Comparison of ENCODE assay signal across 22 mouse cellular contexts in genomic region chr8:100769617-100770016, GRCm38 (mm10).
DNase-seq lines count a peak whose midpoint lies in the region; ATAC-seq lines count a peak whose summit lies in the region.
"Had no signal": no experiment of that assay in that cellular context is flagged by ENCODE, and none has a peak within 500 bp of the region (broad histone marks: within the 10 kb centered on the region; RNA-seq: fewer than 3 reads in every experiment).

No protein-coding gene starts in this region.

- H3K36me3 ChIP-seq in hindbrain, embryonic 12.5 days: no peaks in the 10 kb centered on the region
- no peaks in the 10 kb centered on the region for H3K36me3 ChIP-seq in hindbrain, embryonic 10.5 days
- H3K36me3 ChIP-seq in neural tube, embryonic 14.5 days (ENCODE audit: control insufficient read depth, insufficient read depth, low read length): no peaks in the 10 kb centered on the region
- H3K36me3 ChIP-seq: embryonic facial prominence, embryonic 15.5 days; heart, embryonic 13.5 days had no signal

- no peak overlapping the region for H3K27ac ChIP-seq in hindbrain, embryonic 12.5 days
- no peak overlapping the region for H3K27ac ChIP-seq in hindbrain, embryonic 10.5 days
- H3K27ac ChIP-seq in neural tube, embryonic 14.5 days (ENCODE audit: low read depth, low read length): no peak overlapping the region
- H3K27ac ChIP-seq: embryonic facial prominence, embryonic 15.5 days; forebrain, embryonic 13.5 days; gastrocnemius, adult 2 months; heart, embryonic 13.5 days had no signal

- DNase-seq in hindbrain, embryonic 10.5 days (ENCODE audit: low spot score): no peak
- peak; percentile 48 for DNase-seq in retina, postnatal 1 day
- no peak for DNase-seq in retina, embryonic 14.5 days (ENCODE audit: low spot score)
- no peak for DNase-seq in T-cell, adult 2 months (ENCODE audit: low spot score)
- DNase-seq: adrenal gland, adult 8-10 months; adrenal gland, postnatal 36 days; cerebellum, adult 11 months; cerebellum, adult 8-10 months; cerebellum, postnatal 14 days; embryo, embryonic 11 days; forebrain, postnatal 0 days; gastrocnemius, adult 2 months; gastrocnemius, postnatal 36 days; heart, adult 11 months; heart, postnatal 36 days had no signal

- H3K27me3 ChIP-seq in hindbrain, embryonic 12.5 days: no peaks in the 10 kb centered on the region
- no peaks in the 10 kb centered on the region for H3K27me3 ChIP-seq in hindbrain, embryonic 10.5 days (ENCODE audit: insufficient read depth, poor library complexity, severe bottlenecking)
- H3K27me3 ChIP-seq in neural tube, embryonic 14.5 days (ENCODE audit: control insufficient read depth, insufficient read depth, low read length): no peaks in the 10 kb centered on the region
- H3K27me3 ChIP-seq: CH12.LX; embryonic facial prominence, embryonic 15.5 days; forebrain, embryonic 13.5 days; heart, embryonic 13.5 days had no signal

- 46% methylated on average over 4 of the region's 4 CpGs for WGBS in hindbrain, embryonic 12.5 days
- 68% methylated on average over 4 of the region's 4 CpGs for WGBS in hindbrain, embryonic 10.5 days
- 38% methylated on average over 4 of the region's 4 CpGs for WGBS in neural tube, embryonic 14.5 days

- no peak overlapping the region for H3K4me3 ChIP-seq in hindbrain, embryonic 12.5 days
- H3K4me3 ChIP-seq in hindbrain, embryonic 10.5 days: no peak overlapping the region
- no peak overlapping the region for H3K4me3 ChIP-seq in neural tube, embryonic 14.5 days (ENCODE audit: low read depth, low read length)
- H3K4me3 ChIP-seq: embryonic facial prominence, embryonic 15.5 days; forebrain, embryonic 13.5 days; gastrocnemius, adult 2 months; heart, embryonic 13.5 days had no signal

- H3K4me2 ChIP-seq in hindbrain, embryonic 12.5 days (replicated peaks): no peak overlapping the region
- H3K4me2 ChIP-seq in neural tube, embryonic 14.5 days (ENCODE audit: low read depth, low read length): no peak overlapping the region
- H3K4me2 ChIP-seq: embryonic facial prominence, embryonic 15.5 days; forebrain, embryonic 13.5 days; heart, embryonic 13.5 days had no signal

- peak; percentile 64 for ATAC-seq in hindbrain, embryonic 12.5 days (ENCODE audit: low FRiP score)
- ATAC-seq in neural tube, embryonic 14.5 days (ENCODE audit: low read depth): peak; percentile 58; the same call in 1 of the 2 replicates
- ATAC-seq: forebrain, embryonic 13.5 days; forebrain, postnatal 0 days; intestine, embryonic 16.5 days had no signal

- no peaks in the 10 kb centered on the region for H3K9me3 ChIP-seq in hindbrain, embryonic 12.5 days (replicated peaks)
- H3K9me3 ChIP-seq in hindbrain, embryonic 10.5 days: no peaks in the 10 kb centered on the region
- H3K9me3 ChIP-seq in neural tube, embryonic 14.5 days (ENCODE audit: control insufficient read depth, low read length): no peaks in the 10 kb centered on the region
- H3K9me3 ChIP-seq: embryonic facial prominence, embryonic 15.5 days; forebrain, embryonic 13.5 days; heart, embryonic 13.5 days had no signal

- H3K9ac ChIP-seq in hindbrain, embryonic 12.5 days: no peak overlapping the region
- no peak overlapping the region for H3K9ac ChIP-seq in neural tube, embryonic 14.5 days (replicated peaks; ENCODE audit: low read depth, low read length)
- H3K9ac ChIP-seq: embryonic facial prominence, embryonic 15.5 days; forebrain, embryonic 13.5 days; forebrain, postnatal 0 days; heart, embryonic 13.5 days had no signal

- no peaks in the 10 kb centered on the region for H3K4me1 ChIP-seq in hindbrain, embryonic 12.5 days
- H3K4me1 ChIP-seq in hindbrain, embryonic 10.5 days (replicated peaks): no peaks in the 10 kb centered on the region
- H3K4me1 ChIP-seq in neural tube, embryonic 14.5 days (ENCODE audit: control insufficient read depth, insufficient read depth, low read length): no peaks in the 10 kb centered on the region
- H3K4me1 ChIP-seq: embryonic facial prominence, embryonic 15.5 days; heart, embryonic 13.5 days had no signal
